Mouse (Mus musculus) olfactory bulb, adult 2 months (tissue): ENCODE data around the gene Deaf1.

Experiments used
- CTCF ChIP-seq: fragments of 200-500 bp; IDR thresholded peaks from 2 replicates; pipeline ENCODE4 v1.5.1; 2012; ENCODE audit warnings: low read depth, mild to moderate bottlenecking, low read length, moderate library complexity; ENCODE audit not compliant: insufficient read depth
- POLR2A ChIP-seq: fragments of 200-500 bp; IDR thresholded peaks from 2 replicates; pipeline ENCODE4 v1.6.1; 2012; ENCODE audit warnings: mild to moderate bottlenecking, low read depth, low read length, moderate library complexity; ENCODE audit not compliant: insufficient read depth

DNA sequence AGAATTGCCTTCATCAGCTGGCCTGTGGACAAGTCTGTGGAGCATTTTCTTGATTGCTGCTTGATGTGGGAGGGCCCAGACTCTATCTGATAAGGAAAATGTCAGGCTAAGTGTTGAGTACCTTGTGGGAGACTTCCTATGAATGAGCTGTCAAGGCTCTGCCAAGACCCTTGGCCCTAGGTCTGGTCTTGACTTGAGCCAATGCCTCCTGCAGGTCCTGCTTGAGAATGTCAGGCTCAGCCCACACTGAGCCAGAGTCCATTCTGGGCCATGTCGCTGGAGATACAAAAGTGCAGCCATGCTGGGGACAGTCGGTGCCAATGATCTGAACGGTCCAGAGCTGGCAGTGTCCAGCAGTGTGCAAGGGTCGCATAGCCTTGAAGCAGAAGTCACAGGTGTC lies 44.7 kb downstream of the Deaf1 start:
- TF ChIP-seq CTCF (no peak), POLR2A (no peak)
